Mouse (Mus musculus): ENCODE data around the gene Padi6.

Padi6 gene

GRCm38 (mm10) chr4:140680731-140681397, 61.6 kb downstream of the Padi6 start:
- DNase-seq: no peak

- DNase-seq: peak; percentile 81 to 82
These were observed 62.6 kb downstream of the Padi6 start for GRCm38 (mm10) chr4:140679723-140680380.

- peak; percentile 44 to 50 for DNase-seq
These were observed 63.4 kb downstream of the Padi6 start for GRCm38 (mm10) chr4:140679038-140679437.

Measured in thymus, postnatal 36 days (tissue).